Mouse (Mus musculus) ES-Bruce4 (cell line): ENCODE data around the gene Setd4.
A peak's percentile ranks its signal among the peaks of the same experiment; 100 is the strongest.

ENCODE experiments used
- CTCF ChIP-seq: IDR thresholded peaks from one replicate; pipeline ENCODE4 v1.8.1; 2011; ENCODE audit warnings: low read depth, low read length
- EP300 ChIP-seq: IDR thresholded peaks from 2 replicates; pipeline ENCODE4 v1.6.1; 2011; ENCODE audit warnings: low read depth, low read length; ENCODE audit not compliant: insufficient read depth
- POLR2A ChIP-seq: IDR thresholded peaks from one replicate; pipeline ENCODE4 v1.8.1; 2011; ENCODE audit warnings: low read length; ENCODE audit not compliant: insufficient read depth

- TF ChIP-seq POLR2A = no peak
- TF ChIP-seq CTCF = peak; percentile 89
- TF ChIP-seq EP300 = no peak
Observed at GRCm38 (mm10) chr16:93615118-93615870, 11.4 kb upstream of the Setd4 start.
